Mouse (Mus musculus) stomach, embryonic 14.5 days (tissue): ENCODE data around the gene Chic2. TPM values are rescaled to one million over a fixed set of nuclear protein-coding genes. Genes with fewer than 3 reads are reported as not detected.

Experiments used
- ATAC-seq: fragments of 200-750 bp; cut with Nextera tagmentation; 2 replicates; pipeline ENCODE4 v1.8.0; 2017; ENCODE audit warnings: low read depth, moderate TSS enrichment; ENCODE audit not compliant: insufficient number of reproducible peaks, insufficient read depth, low FRiP score
- H3K27ac ChIP-seq: fragments of 300-500 bp; sonication (generic); 2 replicates; pipeline ENCODE4 v1.5.1; 2014; ENCODE audit warnings: mild to moderate bottlenecking, low read length, moderate library complexity, mixed read lengths
- H3K27me3 ChIP-seq: fragments of 300-500 bp; sonication (generic); 2 replicates; pipeline ENCODE4 v1.6.1; 2014; ENCODE audit warnings: low read length, control low read depth, mixed read lengths; ENCODE audit not compliant: control insufficient read depth, insufficient read depth
- H3K36me3 ChIP-seq: fragments of 300-500 bp; sonication (generic); 2 replicates; pipeline ENCODE4 v1.6.1; 2014; ENCODE audit warnings: mild to moderate bottlenecking, control low read depth, low read length, moderate library complexity, mixed read lengths; ENCODE audit not compliant: control insufficient read depth, insufficient read depth
- H3K4me1 ChIP-seq: fragments of 300-500 bp; sonication (generic); 2 replicates; pipeline ENCODE4 v1.6.1; 2014; ENCODE audit warnings: low read length, control low read depth, mixed read lengths; ENCODE audit not compliant: control insufficient read depth, insufficient read depth
- H3K4me2 ChIP-seq: fragments of 300-500 bp; sonication (generic); replicated peaks from 2 replicates; pipeline ENCODE4 v1.6.1; 2014; ENCODE audit warnings: low read depth, low read length, control low read depth
- H3K4me3 ChIP-seq: fragments of 300-500 bp; sonication (generic); 2 replicates; pipeline ENCODE4 v1.5.1; 2014; ENCODE audit warnings: low read depth, low read length, control low read depth
- H3K9ac ChIP-seq: fragments of 300-500 bp; sonication (generic); replicated peaks from 2 replicates; pipeline ENCODE4 v1.6.1; 2014; ENCODE audit warnings: low read depth, mild to moderate bottlenecking, control low read depth, low read length, moderate library complexity, mixed read lengths
- H3K9me3 ChIP-seq: fragments of 300-500 bp; sonication (generic); 2 replicates; pipeline ENCODE4 v1.6.1; 2016; ENCODE audit warnings: low read depth, low read length, control low read depth; ENCODE audit not compliant: control insufficient read depth
- WGBS: fragments of 180-500 bp; shearing (Covaris S2); extraction: QIAGEN DNeasy Blood & Tissue Kit; methylation state at CpG from one replicate; pipeline ENCODE4 v1.1.7; 2014; 5-methylcytosine and 5-hydroxymethylcytosine counted together
- polyA plus RNA-seq: library from polyadenylated mRNA; unstranded; fragments of >200 nt; fragmentation: Nextera tagmentation; extraction: Ambion mirVana; gene quantifications from 2 replicates; pipeline ENCODE4 v1.2.1, GENCODE M21; 2014

The Chic2 gene
- polyA plus RNA-seq: 42.7 and 45.1 TPM in 2 replicates

DNA sequence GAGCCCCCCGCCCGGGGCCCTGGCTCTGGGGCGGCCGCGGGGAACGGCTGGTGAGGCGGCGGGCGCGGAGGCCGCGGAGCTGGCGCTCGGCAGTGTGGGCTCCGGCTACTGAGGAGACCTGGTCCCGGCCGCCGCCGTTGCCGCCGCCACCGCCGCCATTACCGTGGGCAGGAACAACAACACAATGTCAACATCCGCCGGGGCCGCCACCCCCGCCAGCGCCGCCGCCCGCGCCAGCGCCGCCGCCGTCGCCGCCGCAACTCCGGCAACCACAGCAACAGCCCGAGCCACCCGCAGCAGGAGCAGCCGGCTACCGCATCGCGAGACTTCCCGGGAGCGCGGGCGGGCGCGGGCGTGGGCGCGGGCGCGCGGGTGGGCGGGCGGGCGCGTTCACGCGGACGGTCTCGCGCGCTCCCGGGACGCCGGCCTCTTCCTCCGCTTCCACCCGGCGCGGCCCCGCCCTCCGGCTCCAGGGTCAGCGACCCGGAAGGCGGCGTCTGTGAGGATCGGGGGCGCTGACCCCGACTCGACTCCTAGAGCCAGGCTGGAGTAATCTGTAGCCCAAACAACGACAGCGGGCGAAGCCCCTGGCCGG lies at the start of gene Chic2:
Gene Chic2 (minus strand): TSS at position 465 of the 595 bp plus-strand sequence.
- H3K27me3 ChIP-seq: no peaks in the 10 kb centered on the region

DNA sequence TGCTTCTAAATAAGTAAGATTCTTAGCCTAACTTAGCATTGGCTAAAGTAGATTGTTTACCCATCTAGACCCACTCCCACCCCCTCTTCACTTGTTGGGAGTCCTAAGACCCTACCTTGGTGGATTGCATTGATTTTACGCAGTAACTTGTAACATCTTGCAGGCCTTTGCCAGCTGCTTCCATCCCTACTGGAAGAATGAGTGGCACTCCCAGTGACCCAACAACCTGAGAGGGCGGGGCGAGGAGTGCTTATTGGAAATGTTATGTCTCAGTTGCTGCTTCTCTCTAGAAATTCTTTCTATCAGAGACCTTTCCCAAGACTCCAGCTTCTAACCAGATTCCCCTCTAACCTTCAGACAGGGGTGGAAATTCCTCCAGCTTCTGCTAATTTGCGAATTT lies 41.3 kb upstream of the Chic2 start:
- H3K9ac ChIP-seq: no peak overlapping the region
- no peaks in the 10 kb centered on the region for H3K9me3 ChIP-seq
- ATAC-seq: no peak
- H3K4me2 ChIP-seq: no peak overlapping the region
- no peaks in the 10 kb centered on the region for H3K4me1 ChIP-seq
- peaks cover 58% of the 10 kb centered on the region for H3K27me3 ChIP-seq
- H3K4me3 ChIP-seq: no peak overlapping the region
- H3K27ac ChIP-seq: no peak overlapping the region
- 30% methylated on average over 4 of the region's 4 CpGs for WGBS
- H3K36me3 ChIP-seq: no peaks in the 10 kb centered on the region

More for the DNA sequence above, at the start of gene Chic2:
- H3K4me2 ChIP-seq: peak within 1 kb of the TSS; percentile 87
- H3K9ac ChIP-seq: peak within 1 kb of the TSS; percentile 99
- peak within 1 kb of the TSS; percentile 88 for H3K27ac ChIP-seq
- H3K4me1 ChIP-seq: 0 out of 2 replicates have a peak, but pooled peaks cover 5% of the 10 kb centered on the region
- H3K4me3 ChIP-seq: peak within 1 kb of the TSS; percentile 97
- peak; percentile 91 for ATAC-seq
- H3K36me3 ChIP-seq: no peaks in the 10 kb centered on the region
- under 1% methylated on average over 60 of the region's 90 CpGs for WGBS
- no peaks in the 10 kb centered on the region for H3K9me3 ChIP-seq

DNA sequence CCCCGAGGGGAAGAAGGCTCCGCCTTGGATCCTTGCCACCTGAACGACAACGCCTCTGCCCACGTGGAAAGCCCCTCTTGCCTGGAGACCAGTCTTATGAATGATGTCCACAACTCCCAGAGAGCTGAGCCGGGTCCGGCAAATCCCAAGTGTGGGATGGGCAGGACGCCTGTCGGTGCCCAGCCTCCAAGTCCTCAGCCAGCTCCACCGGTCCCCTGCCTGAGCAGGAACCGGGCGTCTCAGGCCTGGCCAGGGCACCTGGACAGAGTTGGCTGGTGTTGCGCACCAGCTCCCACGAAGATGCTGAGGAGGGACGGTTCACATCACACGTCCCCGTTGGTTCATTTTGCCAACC lies 40.9 kb upstream of the Chic2 start:
- H3K27me3 ChIP-seq: peaks cover 62% of the 10 kb centered on the region

DNA sequence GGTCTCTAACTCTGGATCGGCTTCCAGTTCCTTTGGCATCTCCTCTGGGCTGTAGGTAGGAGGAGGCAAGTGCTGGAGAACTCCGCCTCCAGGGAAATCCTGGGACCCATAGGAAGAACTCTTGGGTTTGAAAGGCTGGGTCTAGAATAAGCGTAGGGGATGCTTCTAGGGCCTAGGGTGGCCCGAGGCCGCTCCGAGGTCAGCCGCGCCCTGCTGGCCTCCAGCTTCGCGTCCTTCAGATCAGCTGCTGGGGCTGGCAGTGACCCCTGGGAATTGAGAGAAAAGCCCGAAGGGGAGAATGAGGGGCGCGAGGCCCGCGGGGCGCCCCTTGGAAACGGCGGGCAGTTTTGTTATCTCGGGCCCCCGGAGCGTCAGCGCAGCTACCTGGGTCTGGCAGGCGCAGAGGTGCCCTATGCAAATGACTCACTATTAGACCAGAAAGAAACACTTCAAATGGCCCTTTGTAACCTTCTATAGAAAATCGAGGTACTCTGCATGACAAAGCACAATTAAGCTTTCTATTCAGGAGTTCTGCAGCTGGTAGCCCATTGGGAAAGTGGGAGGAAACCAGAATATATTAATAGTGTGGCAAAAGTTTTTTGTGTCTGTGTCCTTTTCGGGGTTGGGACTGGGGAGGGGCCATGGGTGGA lies 40.4 kb upstream of the Chic2 start:
- WGBS: 2% methylated on average over 25 of the region's 25 CpGs
- Histone ChIP-seq H3K4me1 (no peaks in the 10 kb centered on the region), H3K9me3 (no peaks in the 10 kb centered on the region), H3K27ac (no peak overlapping the region), H3K27me3 (peaks cover 67% of the 10 kb centered on the region), H3K36me3 (no peaks in the 10 kb centered on the region), H3K4me3 (no peak overlapping the region), H3K9ac (no peak overlapping the region), H3K4me2 (no peak overlapping the region)
- ATAC-seq: no peak

More for the DNA sequence above, 40.9 kb upstream of the Chic2 start:
- no peak overlapping the region for H3K4me2 ChIP-seq
- no peak overlapping the region for H3K4me3 ChIP-seq
- 7% methylated on average over 17 of the region's 17 CpGs for WGBS
- H3K4me1 ChIP-seq: no peaks in the 10 kb centered on the region
- no peak for ATAC-seq
- H3K9me3 ChIP-seq: no peaks in the 10 kb centered on the region
- H3K27ac ChIP-seq: no peak overlapping the region
- no peak overlapping the region for H3K9ac ChIP-seq
- no peaks in the 10 kb centered on the region for H3K36me3 ChIP-seq

DNA sequence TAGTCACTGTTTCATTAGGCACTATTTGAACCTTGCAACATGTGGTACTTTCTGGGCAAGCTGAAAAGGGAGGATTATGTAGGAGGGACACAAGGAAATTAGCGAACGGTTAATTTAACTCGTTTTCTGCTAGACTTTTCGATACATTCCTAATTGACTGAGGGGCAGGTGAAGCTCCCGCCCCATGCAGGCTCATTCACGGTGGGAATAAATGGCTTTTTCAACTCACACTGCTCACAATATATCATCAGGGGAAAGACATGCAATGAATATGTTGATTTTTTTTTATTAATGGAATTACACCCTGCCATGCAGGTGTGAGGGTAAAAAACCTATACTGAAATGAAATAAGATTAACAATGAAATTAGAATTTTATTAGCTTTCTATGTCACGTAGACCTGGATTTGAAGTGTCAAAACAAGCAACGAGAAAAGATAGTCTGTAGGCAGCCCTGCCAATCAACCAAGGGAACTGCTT lies 39.9 kb upstream of the Chic2 start:
- Histone ChIP-seq H3K9me3 (no peaks in the 10 kb centered on the region), H3K27ac (no peak overlapping the region), H3K4me2 (no peak overlapping the region), H3K9ac (no peak overlapping the region), H3K36me3 (no peaks in the 10 kb centered on the region), H3K4me3 (no peak overlapping the region), H3K27me3 (peaks cover 72% of the 10 kb centered on the region), H3K4me1 (no peaks in the 10 kb centered on the region)
- WGBS: 5% methylated on average over 8 of the region's 8 CpGs
- no peak for ATAC-seq

DNA sequence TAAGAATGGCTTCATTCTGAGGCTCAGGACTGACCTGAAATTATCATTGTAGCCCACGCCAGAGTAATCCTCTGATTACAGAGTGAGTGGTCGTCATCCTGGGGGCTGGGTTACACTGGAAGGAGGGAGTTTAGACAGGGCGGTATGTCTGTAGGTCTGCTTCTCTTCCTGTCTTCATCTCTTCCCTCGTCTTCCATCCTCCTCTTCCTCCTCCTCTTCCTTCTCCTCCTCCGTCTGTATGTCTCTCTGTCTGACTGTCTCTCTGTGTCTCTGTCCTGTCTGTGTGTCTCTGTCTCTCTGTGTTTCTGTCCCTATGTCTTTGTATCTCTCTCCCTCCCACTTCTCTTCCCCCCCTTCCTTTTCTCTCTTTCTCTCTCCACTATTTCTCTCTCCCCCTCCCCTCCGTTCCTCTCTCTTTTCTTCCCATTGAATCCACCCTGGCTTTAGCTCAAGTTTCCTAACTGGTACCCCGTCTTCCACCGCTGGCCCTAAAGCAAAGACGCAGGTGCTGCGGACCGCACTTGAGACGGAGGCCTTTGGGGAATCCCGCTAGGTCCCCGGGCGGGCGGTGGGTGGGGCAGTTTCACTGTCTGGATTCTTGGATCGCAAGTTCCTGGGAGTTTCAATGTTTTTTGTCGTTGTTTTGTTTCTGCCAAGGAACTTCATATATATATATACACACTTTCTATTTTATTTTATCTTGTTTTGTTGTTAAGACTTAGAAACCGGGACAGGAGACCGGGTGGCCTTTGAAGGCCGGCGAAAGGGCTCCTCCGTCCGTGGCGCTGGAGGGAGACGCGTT lies 39.2 kb upstream of the Chic2 start:
- no peaks in the 10 kb centered on the region for H3K36me3 ChIP-seq
- 2% methylated on average over 27 of the region's 27 CpGs for WGBS
- no peaks in the 10 kb centered on the region for H3K9me3 ChIP-seq
- H3K27ac ChIP-seq: no peak overlapping the region
- ATAC-seq: no peak
- no peaks in the 10 kb centered on the region for H3K4me1 ChIP-seq
- no peak overlapping the region for H3K4me2 ChIP-seq
- peaks cover 78% of the 10 kb centered on the region for H3K27me3 ChIP-seq
- H3K4me3 ChIP-seq: no peak overlapping the region
- H3K9ac ChIP-seq: no peak overlapping the region

DNA sequence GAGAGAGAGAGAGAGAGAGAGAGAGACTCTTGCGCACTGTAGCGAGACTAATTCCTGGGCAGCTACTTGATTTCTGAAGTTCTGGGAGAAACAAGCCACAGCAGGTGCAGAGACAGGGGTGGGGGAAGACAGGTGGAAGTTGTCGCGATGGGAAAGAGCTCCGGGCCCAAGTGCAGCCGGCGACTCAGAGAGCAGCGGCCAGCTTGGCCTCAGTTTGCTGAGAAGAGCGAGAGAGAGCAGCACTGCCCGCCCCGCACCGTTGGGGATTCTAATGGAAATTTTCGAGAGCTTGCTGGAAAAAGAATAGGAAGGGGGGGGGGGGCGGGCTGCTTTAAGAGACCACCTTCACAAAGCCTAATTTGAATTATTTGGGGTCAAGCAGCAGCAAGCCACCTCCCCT lies 38.5 kb upstream of the Chic2 start:
- Histone ChIP-seq H3K4me3 (no peak overlapping the region), H3K27ac (no peak overlapping the region), H3K4me2 (no peak overlapping the region), H3K9ac (no peak overlapping the region), H3K4me1 (no peaks in the 10 kb centered on the region), H3K27me3 (peaks cover 84% of the 10 kb centered on the region), H3K9me3 (no peaks in the 10 kb centered on the region), H3K36me3 (no peaks in the 10 kb centered on the region)
- ATAC-seq: no peak
- WGBS: 1% methylated on average over 13 of the region's 14 CpGs

DNA sequence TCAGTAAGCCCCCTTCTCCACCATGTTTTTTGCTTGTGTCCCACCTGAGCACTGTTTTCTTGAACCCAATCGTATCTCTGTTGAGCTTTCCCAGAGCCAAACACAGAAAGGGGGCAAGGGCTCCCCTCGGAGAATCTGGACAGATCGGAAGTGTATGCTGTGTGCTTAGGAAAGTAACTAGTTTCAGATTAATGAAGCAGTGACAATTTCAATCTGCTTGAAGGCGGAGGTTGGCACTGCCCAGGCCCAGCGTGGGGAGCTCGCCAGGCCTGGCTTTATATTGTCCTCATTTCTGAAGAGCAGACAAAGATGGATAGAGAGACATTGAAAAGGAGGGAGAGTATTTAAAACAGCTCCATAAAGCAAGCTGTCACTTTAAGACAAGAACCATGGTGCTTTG lies 37.9 kb upstream of the Chic2 start:
- no peaks in the 10 kb centered on the region for H3K9me3 ChIP-seq
- H3K4me3 ChIP-seq: no peak overlapping the region
- no peak overlapping the region for H3K4me2 ChIP-seq
- no peak overlapping the region for H3K9ac ChIP-seq
- no peaks in the 10 kb centered on the region for H3K36me3 ChIP-seq
- H3K27ac ChIP-seq: no peak overlapping the region
- ATAC-seq: no peak
- peaks cover 81% of the 10 kb centered on the region for H3K27me3 ChIP-seq
- 11% methylated on average over 6 of the region's 6 CpGs for WGBS
- H3K4me1 ChIP-seq: no peaks in the 10 kb centered on the region
